Mouse (Mus musculus): ENCODE results near the gene Edc3. TPM values are rescaled to one million over a fixed set of nuclear protein-coding genes. Genes with fewer than 3 reads are reported as not detected.

Edc3 gene
- polyA plus RNA-seq, 1 experiment from 2014 or later: 32.4 TPM

GRCm38 (mm10) chr9:57775026-57775425 lies 66.7 kb downstream of the Edc3 start:
- Histone ChIP-seq H3K4me3 (replicated peaks) (no peak overlapping the region), H3K9ac (no peak overlapping the region), H3K27me3 (no peaks in the 10 kb centered on the region), H3K4me1 (no peaks in the 10 kb centered on the region), H3K36me3 (no peaks in the 10 kb centered on the region), H3K9me3 (replicated peaks) (no peaks in the 10 kb centered on the region), H3K4me2 (replicated peaks) (no peak overlapping the region), H3K27ac (replicated peaks) (no peak overlapping the region)
- no peak for ATAC-seq (ENCODE audit: insufficient number of reproducible peaks, low FRiP score, low TSS enrichment, low read depth)
- 53% methylated on average over 5 of the region's 5 CpGs for WGBS

- no peaks in the 10 kb centered on the region for H3K36me3 ChIP-seq
- no peak for ATAC-seq (ENCODE audit: insufficient number of reproducible peaks, low FRiP score, low TSS enrichment, low read depth)
- H3K4me3 ChIP-seq (replicated peaks): no peak overlapping the region
- no peaks in the 10 kb centered on the region for H3K27me3 ChIP-seq
- no peak overlapping the region for H3K9ac ChIP-seq
- H3K4me2 ChIP-seq (replicated peaks): no peak overlapping the region
- H3K4me1 ChIP-seq: no peaks in the 10 kb centered on the region
- no peak overlapping the region for H3K27ac ChIP-seq (replicated peaks)
- no peaks in the 10 kb centered on the region for H3K9me3 ChIP-seq (replicated peaks)
- WGBS: 63% methylated on average over 4 of the region's 4 CpGs
Observed at GRCm38 (mm10) chr9:57775736-57776135, 67.4 kb downstream of the Edc3 start.

- 88% methylated on average over 3 of the region's 3 CpGs for WGBS
- Histone ChIP-seq H3K4me2 (replicated peaks) (no peak overlapping the region), H3K27ac (replicated peaks) (no peak overlapping the region), H3K4me3 (replicated peaks) (no peak overlapping the region), H3K9me3 (replicated peaks) (no peaks in the 10 kb centered on the region), H3K36me3 (no peaks in the 10 kb centered on the region), H3K27me3 (no peaks in the 10 kb centered on the region), H3K9ac (no peak overlapping the region), H3K4me1 (no peaks in the 10 kb centered on the region)
- ATAC-seq (ENCODE audit: insufficient number of reproducible peaks, low FRiP score, low TSS enrichment, low read depth): no peak
Observed at GRCm38 (mm10) chr9:57782656-57783055, 74.3 kb downstream of the Edc3 start.

GRCm38 (mm10) chr9:57789733-57790132 lies 81.4 kb downstream of the Edc3 start:
- Histone ChIP-seq H3K9me3 (replicated peaks) (no peaks in the 10 kb centered on the region), H3K36me3 (peaks cover 14% of the 10 kb centered on the region; the same call in 1 of the 2 replicates), H3K4me3 (replicated peaks) (no peak overlapping the region), H3K4me1 (no peaks in the 10 kb centered on the region), H3K27ac (replicated peaks) (no peak overlapping the region), H3K27me3 (no peaks in the 10 kb centered on the region), H3K9ac (no peak overlapping the region), H3K4me2 (replicated peaks) (no peak overlapping the region)
- no peak for ATAC-seq (ENCODE audit: insufficient number of reproducible peaks, low FRiP score, low TSS enrichment, low read depth)
- 87% methylated on average over 3 of the region's 3 CpGs for WGBS

- ATAC-seq (ENCODE audit: insufficient number of reproducible peaks, low FRiP score, low TSS enrichment, low read depth): no peak
- WGBS: 94% methylated on average over 8 of the region's 8 CpGs
- Histone ChIP-seq H3K9me3 (replicated peaks) (no peaks in the 10 kb centered on the region), H3K4me3 (replicated peaks) (no peak overlapping the region), H3K9ac (no peak overlapping the region), H3K4me2 (replicated peaks) (no peak overlapping the region), H3K4me1 (no peaks in the 10 kb centered on the region), H3K36me3 (peaks cover 34% of the 10 kb centered on the region), H3K27ac (replicated peaks) (no peak overlapping the region), H3K27me3 (no peaks in the 10 kb centered on the region)
Observed at GRCm38 (mm10) chr9:57797456-57797855, 89.1 kb downstream of the Edc3 start.

GRCm38 (mm10) chr9:57798725-57799253 lies 90.4 kb downstream of the Edc3 start:
- H3K4me2 ChIP-seq (replicated peaks): no peak overlapping the region

GRCm38 (mm10) chr9:57800325-57800975 lies 92.1 kb downstream of the Edc3 start:
- H3K4me1 ChIP-seq: peaks cover 4% of the 10 kb centered on the region; the same call in 1 of the 2 replicates
- H3K4me2 ChIP-seq (replicated peaks): no peak overlapping the region
- WGBS: 84% methylated on average over 9 of the region's 9 CpGs
- ATAC-seq (ENCODE audit: insufficient number of reproducible peaks, low FRiP score, low TSS enrichment, low read depth): no peak
- peaks cover 18% of the 10 kb centered on the region for H3K36me3 ChIP-seq
- H3K9ac ChIP-seq: no peak overlapping the region
- no peak overlapping the region for H3K27ac ChIP-seq (replicated peaks)
- no peak overlapping the region for H3K4me3 ChIP-seq (replicated peaks)
- no peaks in the 10 kb centered on the region for H3K27me3 ChIP-seq
- no peaks in the 10 kb centered on the region for H3K9me3 ChIP-seq (replicated peaks)

More at GRCm38 (mm10) chr9:57798725-57799253, 90.4 kb downstream of the Edc3 start:
- Histone ChIP-seq H3K4me1 (peaks cover 3% of the 10 kb centered on the region; the same call in 1 of the 2 replicates), H3K27ac (replicated peaks) (no peak overlapping the region), H3K27me3 (no peaks in the 10 kb centered on the region), H3K36me3 (peaks cover 26% of the 10 kb centered on the region), H3K9me3 (replicated peaks) (no peaks in the 10 kb centered on the region), H3K9ac (no peak overlapping the region), H3K4me3 (replicated peaks) (no peak overlapping the region)
- no peak for ATAC-seq (ENCODE audit: insufficient number of reproducible peaks, low FRiP score, low TSS enrichment, low read depth)
- WGBS: 22% methylated on average over 10 of the region's 10 CpGs

Other genes starting within 250 kb of the Edc3 start
- gene Scamp5, start 240.5 kb upstream of the Edc3 start, polyA plus RNA-seq (2015; fragmentation: Nextera tagmentation; extraction: Ambion mirVana): 16.3 and 16.5 TPM in 2 replicates
- gene Rpp25, start 204.5 kb upstream of the Edc3 start, polyA plus RNA-seq (2015; fragmentation: Nextera tagmentation; extraction: Ambion mirVana): 0.68 and 0.89 TPM in 2 replicates
- 450 and 454 TPM in 2 replicates for gene Cox5a, start 187.3 kb upstream of the Edc3 start, polyA plus RNA-seq (2015; fragmentation: Nextera tagmentation; extraction: Ambion mirVana)
- 27.3 and 28.2 TPM in 2 replicates for gene Fam219b, start 171.0 kb upstream of the Edc3 start, polyA plus RNA-seq (2015; fragmentation: Nextera tagmentation; extraction: Ambion mirVana)
- gene Mpi, start 155.8 kb upstream of the Edc3 start, polyA plus RNA-seq (2015; fragmentation: Nextera tagmentation; extraction: Ambion mirVana): 47.9 and 50.5 TPM in 2 replicates
- gene Scamp2, start 147.6 kb upstream of the Edc3 start, polyA plus RNA-seq (2015; fragmentation: Nextera tagmentation; extraction: Ambion mirVana): 82.8 and 84.6 TPM in 2 replicates
- 22.7 and 28.5 TPM in 2 replicates for gene Ulk3, start 119.1 kb upstream of the Edc3 start, polyA plus RNA-seq (2015; fragmentation: Nextera tagmentation; extraction: Ambion mirVana)
- not detected in 2 replicates for gene Cplx3, start 102.3 kb upstream of the Edc3 start, polyA plus RNA-seq (2015; fragmentation: Nextera tagmentation; extraction: Ambion mirVana)
- not detected in 2 replicates for gene Lman1l, start 87.8 kb upstream of the Edc3 start, polyA plus RNA-seq (2015; fragmentation: Nextera tagmentation; extraction: Ambion mirVana)
- 35.9 and 36.1 TPM in 2 replicates for gene Csk, start 54.9 kb upstream of the Edc3 start, polyA plus RNA-seq (2015; fragmentation: Nextera tagmentation; extraction: Ambion mirVana)
- not detected in 2 replicates for gene Cyp1a2, start 24.8 kb upstream of the Edc3 start, polyA plus RNA-seq (2015; fragmentation: Nextera tagmentation; extraction: Ambion mirVana)
- 0.43 and 0.53 TPM in 2 replicates for gene Cyp1a1, start 20.6 kb upstream of the Edc3 start, polyA plus RNA-seq (2015; fragmentation: Nextera tagmentation; extraction: Ambion mirVana)
- 78.4 and 80.2 TPM in 2 replicates for gene Clk3, start 57.3 kb downstream of the Edc3 start, polyA plus RNA-seq (2015; fragmentation: Nextera tagmentation; extraction: Ambion mirVana)
- gene Arid3b, start 128.3 kb downstream of the Edc3 start, polyA plus RNA-seq (2015; fragmentation: Nextera tagmentation; extraction: Ambion mirVana): 5.1 and 5.5 TPM in 2 replicates
- 108 and 117 TPM in 2 replicates for gene Ubl7, start 202.4 kb downstream of the Edc3 start, polyA plus RNA-seq (2015; fragmentation: Nextera tagmentation; extraction: Ambion mirVana)
- gene Sema7a, start 231.6 kb downstream of the Edc3 start, polyA plus RNA-seq (2015; fragmentation: Nextera tagmentation; extraction: Ambion mirVana): 0.65 and 0.93 TPM in 2 replicates